Mouse (Mus musculus): ENCODE measurements around the gene Lefty1.
"Not testable (repeated sequence)": the region's sequence is repeated elsewhere in the genome, so short reads cannot be mapped to it uniquely, and the experiment has no call there.

Lefty1 gene

GRCm38 (mm10) chr1:180952085-180952746 is 17.4 kb downstream of the Lefty1 start:
- intact Hi-C loops (cut with DNase I): no loop called here

- intact Hi-C loops (cut with DNase I): no loop called here
Measured at GRCm38 (mm10) chr1:180952808-180953207, 18.0 kb downstream of the Lefty1 start.

GRCm38 (mm10) chr1:180956401-180956800 is 21.6 kb downstream of the Lefty1 start:
- intact Hi-C loops (cut with DNase I): no loop called here

GRCm38 (mm10) chr1:180956973-180957381 is 22.2 kb downstream of the Lefty1 start:
- intact Hi-C loops (cut with DNase I): no loop called here

GRCm38 (mm10) chr1:180957989-180958388 is 23.2 kb downstream of the Lefty1 start:
- intact Hi-C loops (cut with DNase I): no loop called here

- intact Hi-C loops (cut with DNase I): no loop called here
Measured at GRCm38 (mm10) chr1:180958797-180959196, 24.0 kb downstream of the Lefty1 start.

- intact Hi-C loops (cut with DNase I): no loop called here
Measured at GRCm38 (mm10) chr1:180965786-180966185, 31.0 kb downstream of the Lefty1 start.

- intact Hi-C loops (cut with DNase I): no loop called here
Measured at GRCm38 (mm10) chr1:180966542-180966941, 31.7 kb downstream of the Lefty1 start.

- intact Hi-C loops (cut with DNase I): no loop called here
Measured at GRCm38 (mm10) chr1:180967261-180967660, 32.4 kb downstream of the Lefty1 start.

GRCm38 (mm10) chr1:180972941-180973340 is 38.1 kb downstream of the Lefty1 start:
- intact Hi-C loops (cut with DNase I): loop anchor here (2.0 kb wide), 1 partner anchor 70 kb away; no protein-coding TSS in a partner anchor

GRCm38 (mm10) chr1:180974126-180974746 is 39.4 kb downstream of the Lefty1 start:
- intact Hi-C loops (cut with DNase I): no loop called here

GRCm38 (mm10) chr1:180976110-180976679 is 41.4 kb downstream of the Lefty1 start:
- intact Hi-C loops (cut with DNase I): no loop called here

- intact Hi-C loops (cut with DNase I): no loop called here
Measured at GRCm38 (mm10) chr1:180979484-180980251, 44.8 kb downstream of the Lefty1 start.

GRCm38 (mm10) chr1:180980464-180980863 is 45.6 kb downstream of the Lefty1 start:
- intact Hi-C loops (cut with DNase I): no loop called here

- intact Hi-C loops (cut with DNase I): not testable (repeated sequence)
Measured at GRCm38 (mm10) chr1:180981298-180982046, 46.6 kb downstream of the Lefty1 start.

- intact Hi-C loops (cut with DNase I): no loop called here
Measured at GRCm38 (mm10) chr1:180986701-180987100, 51.9 kb downstream of the Lefty1 start.

GRCm38 (mm10) chr1:180987759-180988158 is 52.9 kb downstream of the Lefty1 start:
- intact Hi-C loops (cut with DNase I): no loop called here
